Mouse (Mus musculus) limb, embryonic 14.5 days (tissue): ENCODE results near the gene Map3k10. TPM values are rescaled to one million over a fixed set of nuclear protein-coding genes. Genes with fewer than 3 reads are reported as not detected.

Source experiments
- ATAC-seq: fragments of 200-750 bp; cut with Nextera tagmentation; 2 replicates; pipeline ENCODE4 v1.8.0; 2017; ENCODE audit warnings: low read depth, moderate number of reproducible peaks, moderate TSS enrichment; ENCODE audit not compliant: low FRiP score
- DNase-seq: peaks from one replicate; pipeline ENCODE4 v3.0.0-alpha.2; 2015; ENCODE audit warnings: low spot score
- H3K27ac ChIP-seq: fragments of 300-500 bp; sonication (generic); replicated peaks from 2 replicates; pipeline ENCODE4 v1.5.1; 2014; ENCODE audit warnings: low read depth, mild to moderate bottlenecking, low read length, moderate library complexity, mixed read lengths
- H3K27me3 ChIP-seq: fragments of 300-500 bp; sonication (generic); 2 replicates; pipeline ENCODE4 v1.6.1; 2014; ENCODE audit warnings: low read length, mixed read lengths; ENCODE audit not compliant: control insufficient read depth, insufficient read depth
- H3K36me3 ChIP-seq: fragments of 300-500 bp; sonication (generic); 2 replicates; pipeline ENCODE4 v1.6.1; 2014; ENCODE audit warnings: mild to moderate bottlenecking, low read length, moderate library complexity, mixed read lengths; ENCODE audit not compliant: control insufficient read depth, insufficient read depth
- H3K4me1 ChIP-seq: fragments of 300-500 bp; sonication (generic); 2 replicates; pipeline ENCODE4 v1.6.1; 2014; ENCODE audit warnings: antibody characterized with exemption, low read length, mixed read lengths; ENCODE audit not compliant: control insufficient read depth, insufficient read depth
- H3K4me2 ChIP-seq: fragments of 300-500 bp; sonication (generic); replicated peaks from 2 replicates; pipeline ENCODE4 v1.6.1; 2014; ENCODE audit warnings: low read depth, mild to moderate bottlenecking, low read length, moderate library complexity; ENCODE audit not compliant: severe bottlenecking
- H3K4me3 ChIP-seq: fragments of 300-500 bp; sonication (generic); replicated peaks from 2 replicates; pipeline ENCODE4 v1.5.1; 2014; ENCODE audit warnings: low read length
- H3K9ac ChIP-seq: fragments of 300-500 bp; sonication (generic); 2 replicates; pipeline ENCODE4 v1.6.1; 2014; ENCODE audit warnings: mild to moderate bottlenecking, low read depth, low read length, moderate library complexity; ENCODE audit not compliant: severe bottlenecking
- H3K9me3 ChIP-seq: fragments of 300-500 bp; sonication (generic); 2 replicates; pipeline ENCODE4 v1.6.1; 2016; ENCODE audit warnings: low read length; ENCODE audit not compliant: control insufficient read depth
- POLR2A ChIP-seq: fragments of 200-500 bp; IDR thresholded peaks from 2 replicates; pipeline ENCODE4 v1.8.0; 2012; ENCODE audit warnings: inconsistent platforms, mild to moderate bottlenecking, moderate library complexity, borderline replicate concordance; ENCODE audit not compliant: insufficient read depth, insufficient read length; ENCODE audit errors: extremely low read depth
- WGBS: fragments of 180-500 bp; shearing (Covaris S2); extraction: QIAGEN DNeasy Blood & Tissue Kit; methylation state at CpG from one replicate; pipeline ENCODE4 v1.1.7; 2014; 5-methylcytosine and 5-hydroxymethylcytosine counted together
- polyA plus RNA-seq, 2 experiments: library from polyadenylated mRNA; depleted of rRNA in 1 of 2; stranded (reverse) in 1 of 2; unstranded in 1 of 2; fragments of >200 nt; fragmentation: Nextera tagmentation in 1 of 2; extraction: Ambion mirVana in 1 of 2; gene quantifications; 2 replicates each; pipeline versions ENCODE4 v1.2.1 to v1.2.3; 2012 to 2014

Gene Map3k10
- polyA plus RNA-seq, 2 experiments, result 8.8 to 34.4 TPM

- Histone ChIP-seq H3K27me3 (no peaks in the 10 kb centered on the region), H3K9ac (peak within 1 kb of the TSS; percentile 54), H3K36me3 (no peaks in the 10 kb centered on the region), H3K4me1 (peaks cover 8% of the 10 kb centered on the region), H3K9me3 (no peaks in the 10 kb centered on the region), H3K4me2 (peak within 1 kb of the TSS; percentile 67), H3K4me3 (peak within 1 kb of the TSS; percentile 45), H3K27ac (peak within 1 kb of the TSS; percentile 77; the same call in 1 of the 2 replicates)
- ATAC-seq (peak; percentile 98), DNase-seq (peak; percentile 96)
- WGBS, result under 1% methylated on average over 19 of the region's 19 CpGs
- TF ChIP-seq POLR2A, result no peak
Measured at GRCm38 (mm10) chr7:27688815-27689612, 14.6 kb upstream of the Map3k10 start, which contains the start of gene Zfp607b. Gene Zfp607b, plus strand, starts transcription at chr7:27689340.

- peak overlapping the region; percentile 77; the same call in 1 of the 2 replicates for H3K27ac ChIP-seq
- H3K4me3 ChIP-seq, result peak overlapping the region; percentile 45
- peaks cover 8% of the 10 kb centered on the region for H3K4me1 ChIP-seq
- peak overlapping the region; percentile 54 for H3K9ac ChIP-seq
- H3K27me3 ChIP-seq, result no peaks in the 10 kb centered on the region
- no peaks in the 10 kb centered on the region for H3K36me3 ChIP-seq
- no peak for DNase-seq
- peak overlapping the region; percentile 67 for H3K4me2 ChIP-seq
- ATAC-seq, result no peak
- 35% methylated on average over 14 of the region's 14 CpGs for WGBS
- H3K9me3 ChIP-seq, result no peaks in the 10 kb centered on the region
- TF ChIP-seq POLR2A, result no peak
Measured at GRCm38 (mm10) chr7:27688246-27688788, 13.9 kb upstream of the Map3k10 start.

GRCm38 (mm10) chr7:27687836-27688235 is 13.4 kb upstream of the Map3k10 start:
- TF ChIP-seq POLR2A, result no peak
- no peaks in the 10 kb centered on the region for H3K27me3 ChIP-seq
- no peaks in the 10 kb centered on the region for H3K36me3 ChIP-seq
- 68% methylated on average over 3 of the region's 3 CpGs for WGBS
- H3K9me3 ChIP-seq, result no peaks in the 10 kb centered on the region
- ATAC-seq (no peak), DNase-seq (no peak)
- H3K4me3 ChIP-seq, result peak overlapping the region; percentile 45; the same call in 1 of the 2 replicates
- H3K9ac ChIP-seq, result peak overlapping the region; percentile 54; the same call in 1 of the 2 replicates
- no peak overlapping the region for H3K27ac ChIP-seq
- peaks cover 8% of the 10 kb centered on the region for H3K4me1 ChIP-seq
- H3K4me2 ChIP-seq, result peak overlapping the region; percentile 67; the same call in 1 of the 2 replicates

- H3K4me3 ChIP-seq, result no peak overlapping the region
- ATAC-seq, result no peak
- TF ChIP-seq POLR2A, result no peak
- H3K27me3 ChIP-seq, result no peaks in the 10 kb centered on the region
- H3K4me2 ChIP-seq, result no peak overlapping the region
- peaks cover 8% of the 10 kb centered on the region for H3K4me1 ChIP-seq
- 73% methylated on average over 1 of the region's 1 CpGs for WGBS
- H3K9ac ChIP-seq, result no peak overlapping the region
- no peak overlapping the region for H3K27ac ChIP-seq
- H3K9me3 ChIP-seq, result no peaks in the 10 kb centered on the region
- no peaks in the 10 kb centered on the region for H3K36me3 ChIP-seq
- no peak for DNase-seq
Measured at GRCm38 (mm10) chr7:27687043-27687442, 12.6 kb upstream of the Map3k10 start.

GRCm38 (mm10) chr7:27685681-27686080 is 11.3 kb upstream of the Map3k10 start:
- Histone ChIP-seq H3K27me3 (no peaks in the 10 kb centered on the region), H3K4me1 (peaks cover 8% of the 10 kb centered on the region), H3K4me3 (0 out of 2 replicates have a peak overlapping the region, but pooled peaks have one; percentile 7), H3K4me2 (peak overlapping the region; percentile 35), H3K36me3 (no peaks in the 10 kb centered on the region), H3K9ac (no peak overlapping the region), H3K27ac (no peak overlapping the region), H3K9me3 (no peaks in the 10 kb centered on the region)
- no peak for ATAC-seq
- no peak for TF ChIP-seq POLR2A
- peak; percentile 28 for DNase-seq
- 0% methylated on average over 6 of the region's 6 CpGs for WGBS
